Mouse (Mus musculus) MEL (cell line): Measurements from ENCODE around the gene Cdhr5.

ENCODE experiments used
- BHLHE40 ChIP-seq: IDR thresholded peaks from 2 replicates; pipeline ENCODE4 v1.6.1; 2012; ENCODE audit warnings: low read depth, mild to moderate bottlenecking, inconsistent platforms, low read length, improper control_type of control experiment, borderline replicate concordance
- CHD1 ChIP-seq: IDR thresholded peaks from 2 replicates; pipeline ENCODE4 v1.6.1; 2012; ENCODE audit warnings: low read depth, mild to moderate bottlenecking, inconsistent platforms, low read length, improper control_type of control experiment
- CTCF ChIP-seq, 3 experiments: IDR thresholded peaks in 2 of 3; conservative IDR thresholded peaks in 1 of 3; 2 replicates each; pipeline ENCODE4 v1.5.1; 2011 to 2012; ENCODE audit warnings: low read length in 3 of 3, low read depth in 2 of 3, mild to moderate bottlenecking in 2 of 3, improper control_type of control experiment in 1 of 3, inconsistent platforms in 1 of 3, mixed read lengths in 1 of 3, moderate library complexity in 1 of 3; ENCODE audit not compliant: control insufficient read depth in 1 of 3, insufficient read depth in 1 of 3, poor library complexity in 1 of 3, severe bottlenecking in 1 of 3
- HCFC1 ChIP-seq: IDR thresholded peaks from 2 replicates; pipeline ENCODE4 v1.6.1; 2012; ENCODE audit warnings: low read depth, mild to moderate bottlenecking, inconsistent platforms, low read length, improper control_type of control experiment, moderate library complexity
- JUND ChIP-seq: IDR thresholded peaks from 2 replicates; pipeline ENCODE4 v1.6.1; 2011; ENCODE audit warnings: low read depth, mild to moderate bottlenecking, improper control_type of control experiment, low read length
- MXI1 ChIP-seq: IDR thresholded peaks from 2 replicates; pipeline ENCODE4 v1.6.1; 2011; ENCODE audit warnings: mild to moderate bottlenecking, low read depth, low read length, improper control_type of control experiment
- NRF1 ChIP-seq: IDR thresholded peaks from 2 replicates; pipeline ENCODE4 v1.6.1; 2014; ENCODE audit warnings: low read depth, mild to moderate bottlenecking, inconsistent platforms, low read length, improper control_type of control experiment, moderate library complexity; ENCODE audit not compliant: poor library complexity, insufficient read depth, severe bottlenecking
- POLR2A ChIP-seq, 2 experiments: IDR thresholded peaks; 2 replicates each; pipeline ENCODE4 v1.6.1; 2011 to 2012; ENCODE audit warnings: low read length in 2 of 2, mild to moderate bottlenecking in 2 of 2, control low read depth in 1 of 2, improper control_type of control experiment in 1 of 2, low read depth in 1 of 2, moderate library complexity in 1 of 2; ENCODE audit not compliant: control insufficient read depth in 1 of 2, insufficient read depth in 1 of 2, poor library complexity in 1 of 2
- POLR2AphosphoS2 ChIP-seq: IDR thresholded peaks from 2 replicates; pipeline ENCODE4 v1.6.1; 2011; ENCODE audit warnings: low read length, improper control_type of control experiment
- POLR2AphosphoS5 ChIP-seq: IDR thresholded peaks from 2 replicates; pipeline ENCODE4 v1.6.1; 2012; ENCODE audit warnings: low read depth, borderline replicate concordance, mild to moderate bottlenecking, inconsistent platforms, low read length, moderate library complexity, mixed read lengths
- TBP ChIP-seq: IDR thresholded peaks from 2 replicates; pipeline ENCODE4 v1.8.0; 2011; ENCODE audit warnings: low read depth, low read length, improper control_type of control experiment
- UBTF ChIP-seq: IDR thresholded peaks from 2 replicates; pipeline ENCODE4 v1.6.1; 2012; ENCODE audit warnings: low read depth, mild to moderate bottlenecking, inconsistent platforms, low read length, improper control_type of control experiment, moderate library complexity, borderline replicate concordance; ENCODE audit not compliant: insufficient read depth
- ZKSCAN1 ChIP-seq: IDR thresholded peaks from 2 replicates; pipeline ENCODE4 v1.6.1; 2012; ENCODE audit warnings: low read depth, mild to moderate bottlenecking, inconsistent platforms, low read length, improper control_type of control experiment, moderate library complexity
- ZMIZ1 ChIP-seq: IDR thresholded peaks from 2 replicates; pipeline ENCODE4 v1.6.1; 2012; ENCODE audit warnings: low read depth, mild to moderate bottlenecking, inconsistent platforms, low read length, improper control_type of control experiment, moderate library complexity

DNA sequence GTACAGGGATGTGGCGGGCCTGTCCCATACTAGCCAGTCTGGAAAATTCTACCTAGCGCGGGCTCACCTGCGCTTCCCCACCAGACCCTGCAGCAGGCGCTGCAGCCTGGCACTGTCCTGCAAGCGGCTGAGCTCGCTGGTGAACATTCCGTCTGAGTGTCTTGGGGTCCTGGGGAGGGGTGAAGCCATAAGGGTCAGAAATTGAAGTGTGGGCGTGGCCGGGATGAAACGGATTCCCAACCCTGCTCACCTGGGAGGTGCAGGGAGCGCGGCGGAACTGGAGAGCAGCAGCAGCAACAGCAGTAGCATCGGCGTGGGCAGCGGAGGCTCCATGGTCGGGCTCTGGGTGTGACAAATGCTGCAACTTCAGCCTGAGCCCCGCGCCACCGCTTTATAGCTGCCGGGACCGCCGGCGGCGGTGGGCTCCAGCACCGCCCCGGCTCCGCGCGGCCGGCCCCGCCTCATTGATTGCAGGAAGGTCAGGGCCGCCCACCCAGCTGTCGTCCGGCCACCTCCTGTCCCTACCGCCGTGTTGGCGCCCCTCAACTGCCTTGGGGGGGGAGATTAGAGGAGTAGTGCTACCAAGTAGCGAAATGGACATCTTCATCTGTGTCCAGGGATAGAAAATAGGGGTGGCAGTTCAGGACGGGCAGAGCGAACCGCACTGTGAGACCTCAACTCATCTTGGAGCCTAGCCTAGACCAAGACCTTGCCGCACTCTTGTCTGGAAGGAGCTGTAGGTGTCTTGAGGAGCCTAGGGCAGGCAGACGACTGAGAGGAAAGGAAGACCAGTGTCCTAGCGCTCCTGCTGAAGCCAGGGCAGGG, 2.4 kb upstream of the Cdhr5 start, which contains the start of gene Sct:
- TF ChIP-seq POLR2A (IDR thresholded peaks at IDR 0.05; ENCODE audit: control insufficient read depth in 1 of 2, insufficient read depth in 1 of 2, low read depth in 1 of 2, low read length in 2 of 2, poor library complexity in 1 of 2): no peak
- no peak for TF ChIP-seq UBTF
- TF ChIP-seq CTCF (IDR thresholded peaks at IDR 0.05 in 2 of 3, conservative IDR thresholded peaks at IDR 0.05 in 1 of 3; ENCODE audit: control insufficient read depth in 1 of 3, insufficient read depth in 1 of 3, low read depth in 2 of 3, low read length in 3 of 3, poor library complexity in 1 of 3, severe bottlenecking in 1 of 3): 0 out of 6 replicates have a peak, but pooled peaks of 1 of the 3 experiments have one; percentile 1
- no peak for TF ChIP-seq NRF1
- TF ChIP-seq ZMIZ1: no peak
- TF ChIP-seq JUND: no peak
- no peak for TF ChIP-seq POLR2AphosphoS5
- TF ChIP-seq HCFC1: no peak
- TF ChIP-seq MXI1: no peak
- no peak for TF ChIP-seq CHD1
- TF ChIP-seq TBP: no peak
- TF ChIP-seq POLR2AphosphoS2: no peak
- no peak for TF ChIP-seq ZKSCAN1
- no peak for TF ChIP-seq BHLHE40
